Mouse (Mus musculus) limb, embryonic 10.5 days (tissue): ENCODE measurements at regions not wholly inside any gene's neighbourhood (a gene's known extent, or its start where the extent isn't known, plus 50 kb on each side); places are given as distances from the start of the nearest gene placed in this dataset.
"Not testable (repeated sequence)": the region's sequence is repeated elsewhere in the genome, so short reads cannot be mapped to it uniquely, and the experiment has no call there.

Experiments used
- DNase-seq: peaks from one replicate; pipeline ENCODE4 v3.0.0-alpha.2; 2017; ENCODE audit warnings: low spot score
- H3K27ac ChIP-seq: fragments of 300-500 bp; sonication (generic); 2 replicates; pipeline ENCODE4 v1.5.1; 2016; ENCODE audit warnings: mild to moderate bottlenecking
- H3K27me3 ChIP-seq: fragments of 300-500 bp; sonication (generic); 2 replicates; pipeline ENCODE4 v1.6.1; 2016; ENCODE audit warnings: low read depth, mild to moderate bottlenecking; ENCODE audit not compliant: poor library complexity, severe bottlenecking
- H3K36me3 ChIP-seq: fragments of 300-500 bp; sonication (generic); 2 replicates; pipeline ENCODE4 v1.6.1; 2016; ENCODE audit warnings: mild to moderate bottlenecking, moderate library complexity
- H3K4me1 ChIP-seq: fragments of 300-500 bp; sonication (generic); 2 replicates; pipeline ENCODE4 v1.6.1; 2016
- H3K4me3 ChIP-seq: fragments of 300-500 bp; sonication (generic); 2 replicates; pipeline ENCODE4 v1.5.1; 2016; ENCODE audit warnings: mild to moderate bottlenecking, moderate library complexity
- H3K9me3 ChIP-seq: fragments of 300-500 bp; sonication (generic); replicated peaks from 2 replicates; pipeline ENCODE4 v1.6.1; 2016; ENCODE audit warnings: mild to moderate bottlenecking
- WGBS: fragments of 180-500 bp; shearing (Covaris S2); methylation state at CpG from one replicate; pipeline ENCODE4 v1.1.7; 2016; 5-methylcytosine and 5-hydroxymethylcytosine counted together

DNA sequence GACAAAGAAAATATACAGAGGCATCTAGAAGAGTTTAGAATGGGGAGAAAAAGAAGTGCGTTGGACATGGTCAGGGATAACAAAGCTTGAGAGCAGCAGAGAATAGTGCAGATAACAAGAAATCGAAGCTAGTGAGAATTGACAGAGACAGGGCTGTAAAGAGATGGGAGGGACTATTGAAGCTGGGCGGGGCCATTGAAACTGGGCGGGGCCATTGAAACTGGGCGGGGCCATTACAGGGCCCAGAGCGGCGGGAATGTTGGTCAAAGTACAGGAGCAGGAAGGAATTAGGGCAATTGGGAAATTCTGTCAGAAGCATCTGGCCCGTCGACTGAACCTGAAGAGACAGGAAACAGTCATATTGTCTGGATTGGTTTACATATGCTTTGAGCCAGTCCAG lies 243.3 kb upstream of the Srek1ip1 start:
- H3K27ac ChIP-seq, result no peak overlapping the region
- 84% methylated on average over 9 of the region's 9 CpGs for WGBS
- H3K27me3 ChIP-seq, result no peaks in the 10 kb centered on the region
- H3K4me1 ChIP-seq, result no peaks in the 10 kb centered on the region
- no peak for DNase-seq
- H3K36me3 ChIP-seq, result no peaks in the 10 kb centered on the region
- H3K9me3 ChIP-seq, result no peaks in the 10 kb centered on the region
- H3K4me3 ChIP-seq, result no peak overlapping the region

- Histone ChIP-seq H3K9me3 (no peaks in the 10 kb centered on the region), H3K27ac (no peak overlapping the region), H3K27me3 (no peaks in the 10 kb centered on the region), H3K4me3 (no peak overlapping the region), H3K4me1 (peaks cover 10% of the 10 kb centered on the region), H3K36me3 (no peaks in the 10 kb centered on the region)
- WGBS, result 88% methylated on average over 3 of the region's 3 CpGs
- no peak for DNase-seq
Measured at GRCm38 (mm10) chr13:104553329-104553728, 239.0 kb upstream of the Srek1ip1 start.

GRCm38 (mm10) chr13:104556609-104557008 lies 235.7 kb upstream of the Srek1ip1 start:
- peaks cover 10% of the 10 kb centered on the region for H3K4me1 ChIP-seq
- H3K9me3 ChIP-seq, H3K36me3 ChIP-seq, H3K4me3 ChIP-seq, H3K27me3 ChIP-seq: not testable (repeated sequence)
- DNase-seq, result peak; percentile 50
- H3K27ac ChIP-seq, result 0 out of 2 replicates have a peak overlapping the region, but pooled peaks have one; percentile 50
- WGBS, result 18% methylated on average over 7 of the region's 7 CpGs

DNA sequence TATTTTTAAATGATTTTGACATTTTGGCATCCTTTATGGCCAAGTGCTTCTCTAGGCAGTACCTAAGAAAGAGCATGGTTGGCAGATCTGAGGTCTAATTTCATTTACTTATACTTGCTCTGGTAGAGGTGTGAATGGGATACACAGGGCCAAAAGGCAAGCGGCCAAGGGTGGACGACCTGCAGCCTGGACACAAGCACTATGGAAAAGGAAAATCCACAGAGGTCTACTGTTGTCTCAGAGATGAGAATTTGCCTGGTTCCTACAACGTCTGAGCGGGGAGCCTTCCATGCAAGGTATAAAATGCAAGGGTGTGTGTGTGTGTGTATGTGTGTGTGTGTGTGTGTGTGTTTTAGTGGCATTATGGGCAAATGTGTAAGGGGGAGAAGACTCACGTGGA lies 232.4 kb upstream of the Srek1ip1 start:
- 85% methylated on average over 5 of the region's 5 CpGs for WGBS
- no peak overlapping the region for H3K27ac ChIP-seq

GRCm38 (mm10) chr13:104560500-104561114 lies 231.7 kb upstream of the Srek1ip1 start:
- DNase-seq, result peak; percentile 24
- H3K27me3 ChIP-seq, result no peaks in the 10 kb centered on the region
- H3K36me3 ChIP-seq, result no peaks in the 10 kb centered on the region
- no peak overlapping the region for H3K27ac ChIP-seq
- peaks cover 41% of the 10 kb centered on the region for H3K4me1 ChIP-seq
- no peaks in the 10 kb centered on the region for H3K9me3 ChIP-seq
- 71% methylated on average over 15 of the region's 15 CpGs for WGBS
- no peak overlapping the region for H3K4me3 ChIP-seq

More for the DNA sequence above, 232.4 kb upstream of the Srek1ip1 start:
- H3K36me3 ChIP-seq, result no peaks in the 10 kb centered on the region
- no peak overlapping the region for H3K4me3 ChIP-seq
- H3K27me3 ChIP-seq, result no peaks in the 10 kb centered on the region
- H3K4me1 ChIP-seq, result peaks cover 41% of the 10 kb centered on the region
- peak; percentile 20 for DNase-seq
- H3K9me3 ChIP-seq, result no peaks in the 10 kb centered on the region

DNA sequence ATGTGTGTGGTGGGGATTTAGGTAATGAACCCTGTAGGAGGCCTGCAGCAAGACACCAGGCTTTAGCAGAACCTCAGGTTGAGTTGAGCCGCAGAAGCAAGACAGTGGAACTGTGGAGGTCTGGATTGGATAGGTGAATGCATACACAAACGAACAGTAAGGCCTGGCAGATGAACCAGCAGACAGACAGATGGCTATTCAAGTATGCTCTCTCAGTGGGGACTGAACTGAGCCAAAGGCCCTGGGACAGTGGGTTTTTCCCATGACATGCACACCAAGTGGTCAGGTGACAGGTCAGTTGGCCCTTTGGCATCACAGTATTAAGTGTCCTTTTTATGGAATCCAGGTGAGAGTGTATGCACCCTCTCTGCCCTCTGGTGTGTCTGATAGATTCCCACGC lies 229.7 kb upstream of the Srek1ip1 start:
- 28% methylated on average over 3 of the region's 3 CpGs for WGBS
- Histone ChIP-seq H3K27me3 (no peaks in the 10 kb centered on the region; the same call in 1 of the 2 replicates), H3K4me1 (peaks cover 33% of the 10 kb centered on the region), H3K36me3 (no peaks in the 10 kb centered on the region), H3K9me3 (no peaks in the 10 kb centered on the region), H3K4me3 (no peak overlapping the region), H3K27ac (peak overlapping the region; percentile 86)
- peak; percentile 50 for DNase-seq

- H3K27ac ChIP-seq, result peak overlapping the region; percentile 86
- WGBS, result 11% methylated on average over 2 of the region's 2 CpGs
Measured at GRCm38 (mm10) chr13:104563019-104563418, 229.3 kb upstream of the Srek1ip1 start.

GRCm38 (mm10) chr13:104563889-104564288 lies 228.4 kb upstream of the Srek1ip1 start:
- DNase-seq, result peak; percentile 56

More at GRCm38 (mm10) chr13:104563019-104563418, 229.3 kb upstream of the Srek1ip1 start:
- Histone ChIP-seq H3K27me3 (no peaks in the 10 kb centered on the region; the same call in 1 of the 2 replicates), H3K36me3 (no peaks in the 10 kb centered on the region), H3K9me3 (no peaks in the 10 kb centered on the region), H3K4me3 (no peak overlapping the region), H3K4me1 (peaks cover 37% of the 10 kb centered on the region)
- DNase-seq, result no peak

GRCm38 (mm10) chr13:104569765-104570164 lies 222.5 kb upstream of the Srek1ip1 start:
- no peak overlapping the region for H3K4me3 ChIP-seq
- H3K9me3 ChIP-seq, result no peaks in the 10 kb centered on the region
- H3K36me3 ChIP-seq, result no peaks in the 10 kb centered on the region
- no peak for DNase-seq
- H3K27ac ChIP-seq, result no peak overlapping the region; the same call in 1 of the 2 replicates
- no peaks in the 10 kb centered on the region; the same call in 1 of the 2 replicates for H3K27me3 ChIP-seq
- peaks cover 18% of the 10 kb centered on the region for H3K4me1 ChIP-seq
- 65% methylated on average over 6 of the region's 6 CpGs for WGBS

More at GRCm38 (mm10) chr13:104563889-104564288, 228.4 kb upstream of the Srek1ip1 start:
- Histone ChIP-seq H3K27ac (peak overlapping the region; percentile 86), H3K9me3 (no peaks in the 10 kb centered on the region), H3K4me3 (no peak overlapping the region; the same call in 1 of the 2 replicates), H3K36me3 (no peaks in the 10 kb centered on the region), H3K4me1 (peaks cover 37% of the 10 kb centered on the region), H3K27me3 (no peaks in the 10 kb centered on the region; the same call in 1 of the 2 replicates)
- WGBS, result 3% methylated on average over 7 of the region's 7 CpGs

GRCm38 (mm10) chr13:104572236-104572635 lies 220.0 kb upstream of the Srek1ip1 start:
- no peak overlapping the region for H3K4me3 ChIP-seq
- WGBS, result 79% methylated on average over 10 of the region's 10 CpGs
- DNase-seq, result no peak
- H3K36me3 ChIP-seq, result no peaks in the 10 kb centered on the region
- H3K27ac ChIP-seq, result peak overlapping the region; percentile 54; the same call in 1 of the 2 replicates
- H3K9me3 ChIP-seq, result no peaks in the 10 kb centered on the region
- H3K27me3 ChIP-seq, result no peaks in the 10 kb centered on the region; the same call in 1 of the 2 replicates
- H3K4me1 ChIP-seq, result peaks cover 42% of the 10 kb centered on the region

GRCm38 (mm10) chr13:104574396-104574795 lies 217.9 kb upstream of the Srek1ip1 start:
- Histone ChIP-seq H3K27ac (peak overlapping the region; percentile 46; the same call in 1 of the 2 replicates), H3K36me3 (no peaks in the 10 kb centered on the region), H3K4me3 (no peak overlapping the region), H3K9me3 (no peaks in the 10 kb centered on the region), H3K27me3 (no peaks in the 10 kb centered on the region), H3K4me1 (peaks cover 52% of the 10 kb centered on the region)
- 94% methylated on average over 5 of the region's 5 CpGs for WGBS
- DNase-seq, result no peak

DNA sequence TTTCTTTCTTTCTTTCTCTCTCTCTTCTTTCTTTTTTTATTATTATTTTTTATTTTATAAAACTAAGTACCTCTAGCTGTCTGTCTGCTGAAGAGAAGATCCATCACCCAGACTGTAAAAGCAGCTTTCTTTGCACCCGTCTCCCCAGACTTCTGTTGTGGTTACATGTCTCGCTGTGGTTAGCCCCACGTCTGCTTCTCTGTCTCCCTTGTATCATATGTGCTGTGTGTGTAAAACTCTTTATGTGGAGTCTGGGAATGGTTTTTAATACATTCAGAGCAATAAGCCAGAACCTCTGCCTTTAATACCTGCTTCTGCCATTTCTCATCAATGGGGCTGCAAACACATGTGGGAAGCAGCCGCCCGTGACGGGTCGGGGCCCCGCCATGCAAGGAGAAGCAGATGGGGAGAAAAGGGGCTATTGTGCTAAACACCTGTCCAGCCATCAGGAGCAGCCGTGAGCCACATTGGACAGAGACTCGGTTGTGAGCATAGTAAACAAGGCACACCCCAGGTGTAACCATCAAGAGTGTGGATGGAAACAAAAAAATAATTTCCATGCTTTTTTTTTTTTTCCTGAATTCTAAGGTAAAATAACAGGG lies 216.0 kb upstream of the Srek1ip1 start:
- no peaks in the 10 kb centered on the region for H3K36me3 ChIP-seq
- H3K27ac ChIP-seq, result peak overlapping the region; percentile 57
- WGBS, result 44% methylated on average over 10 of the region's 10 CpGs
- H3K4me1 ChIP-seq, result peaks cover 68% of the 10 kb centered on the region
- no peaks in the 10 kb centered on the region for H3K27me3 ChIP-seq
- H3K4me3 ChIP-seq, result no peak overlapping the region
- DNase-seq, result peak; percentile 77
- H3K9me3 ChIP-seq, result no peaks in the 10 kb centered on the region

DNA sequence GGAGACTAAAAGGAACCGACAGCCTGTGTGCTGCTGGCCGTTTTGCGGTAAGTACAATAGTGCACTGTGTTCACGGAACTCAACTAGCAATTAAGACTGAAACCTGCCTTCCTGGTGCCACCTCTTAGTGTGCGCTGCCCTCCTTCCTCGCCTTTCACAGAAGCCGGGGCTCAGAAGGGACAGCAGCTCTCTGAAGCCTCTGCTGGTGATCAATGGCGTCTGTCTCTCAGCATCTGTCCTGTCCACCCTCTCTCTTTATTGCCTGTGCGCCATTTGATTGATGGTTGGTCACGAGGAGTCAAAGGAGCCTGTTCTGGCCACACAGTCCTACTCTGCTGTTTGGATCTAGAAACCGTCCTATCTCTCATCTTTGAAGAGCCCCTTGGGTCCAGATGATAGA lies 214.4 kb upstream of the Srek1ip1 start:
- WGBS, result 33% methylated on average over 11 of the region's 11 CpGs
- Histone ChIP-seq H3K36me3 (no peaks in the 10 kb centered on the region), H3K27me3 (no peaks in the 10 kb centered on the region), H3K9me3 (no peaks in the 10 kb centered on the region), H3K4me1 (peaks cover 56% of the 10 kb centered on the region), H3K27ac (peak overlapping the region; percentile 57), H3K4me3 (no peak overlapping the region)
- DNase-seq, result peak; percentile 56
